Mouse (Mus musculus) CD4-positive, CD25-positive, alpha-beta regulatory T cell, adult 2 months (primary cell): ENCODE results near the gene Jph4.

Experiments used
- DNase-seq: peaks from one replicate; pipeline ENCODE4 v3.0.0-alpha.2; 2012; ENCODE audit warnings: low read depth, low spot score

Jph4 gene

DNA sequence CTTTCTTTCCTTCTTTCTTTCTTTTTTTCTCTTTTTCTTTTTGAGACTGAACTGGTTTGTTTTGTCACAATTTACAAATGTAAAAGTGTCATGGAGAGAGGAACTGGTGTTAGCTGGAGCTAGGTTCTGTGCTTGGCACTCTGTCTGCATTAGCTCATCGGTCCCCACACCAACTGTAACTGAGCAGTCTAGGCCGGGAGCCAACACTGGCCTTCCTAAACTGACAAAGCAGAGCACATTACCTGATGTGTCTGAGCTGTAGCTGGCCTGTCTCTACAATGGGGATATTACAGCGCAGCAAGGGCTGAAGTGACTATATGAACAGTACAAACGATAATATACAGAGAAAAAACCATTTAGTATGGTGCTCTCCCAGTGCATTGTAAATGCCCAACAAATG lies 2.1 kb upstream of the Jph4 start:
- DNase-seq, result no peak

- peak; percentile 5 for DNase-seq
Observed at GRCm38 (mm10) chr14:55115846-55116245, 889 bp downstream of the Jph4 start.

- peak; percentile 61 for DNase-seq
Observed at GRCm38 (mm10) chr14:55114759-55115701, 1.7 kb downstream of the Jph4 start.

DNA sequence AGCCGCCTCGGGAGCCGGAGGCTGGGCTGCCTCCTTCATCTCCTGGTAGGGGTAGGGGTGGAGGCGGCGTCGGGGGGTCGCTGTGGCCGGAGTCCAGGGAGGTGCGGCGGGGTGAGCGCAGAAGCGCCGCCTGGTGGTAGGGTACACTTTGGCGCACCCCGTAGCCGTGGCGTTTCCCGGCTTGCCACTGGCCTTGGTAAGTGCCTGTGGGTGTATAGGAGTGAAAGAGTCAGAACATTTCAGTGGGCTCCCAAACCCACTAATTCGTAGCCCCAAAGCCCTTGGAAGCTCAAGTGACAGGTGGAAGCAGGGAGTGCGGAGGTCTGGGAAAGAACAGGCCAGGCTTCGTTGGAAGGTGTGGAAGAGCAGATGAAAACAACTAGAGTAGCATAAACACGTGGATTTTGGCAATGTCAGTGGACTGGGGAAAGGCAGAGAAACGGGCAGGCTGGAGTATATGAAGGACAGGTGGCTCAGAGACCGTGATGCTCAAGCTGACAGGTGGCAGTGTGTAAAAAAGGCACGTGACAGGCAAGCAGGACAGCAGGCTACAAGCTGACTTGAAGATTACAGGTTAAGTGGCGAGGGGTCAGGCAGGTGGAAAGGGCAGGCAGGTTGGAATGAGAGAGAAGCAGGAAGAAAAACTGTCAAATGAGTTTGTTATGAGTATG lies 2.6 kb downstream of the Jph4 start:
- peak; percentile 62 for DNase-seq

DNA sequence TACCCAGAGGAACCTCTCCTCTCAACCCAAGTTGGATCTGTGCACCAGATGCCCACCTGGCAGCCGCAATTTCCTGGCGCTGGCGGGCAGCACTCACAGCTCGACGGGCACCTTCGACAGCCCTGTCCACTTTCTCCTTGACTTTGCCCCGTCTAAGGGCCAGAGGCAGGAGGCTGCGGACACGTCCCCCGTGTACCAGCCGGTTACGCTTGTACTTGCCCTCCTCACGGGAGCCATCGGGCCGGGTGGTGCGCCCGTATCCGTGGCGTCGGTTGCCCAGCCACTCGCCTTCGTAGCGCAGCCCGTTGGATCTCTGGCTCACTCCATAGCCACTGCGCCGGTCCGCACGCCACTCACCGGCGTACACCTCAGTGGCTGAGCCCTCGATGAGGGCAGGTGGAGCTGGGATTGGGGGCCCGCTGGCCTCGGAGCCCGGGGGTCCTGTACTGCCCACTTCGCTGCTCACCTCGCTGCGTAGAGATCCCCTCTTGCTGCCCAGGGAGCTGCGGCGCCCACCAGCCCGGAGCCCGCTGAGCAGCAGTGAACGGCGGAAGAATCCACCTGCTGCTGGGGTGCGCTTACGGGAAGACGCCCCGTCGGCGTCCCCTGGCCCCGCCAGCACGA lies 3.3 kb downstream of the Jph4 start:
- peak; percentile 3 for DNase-seq

DNA sequence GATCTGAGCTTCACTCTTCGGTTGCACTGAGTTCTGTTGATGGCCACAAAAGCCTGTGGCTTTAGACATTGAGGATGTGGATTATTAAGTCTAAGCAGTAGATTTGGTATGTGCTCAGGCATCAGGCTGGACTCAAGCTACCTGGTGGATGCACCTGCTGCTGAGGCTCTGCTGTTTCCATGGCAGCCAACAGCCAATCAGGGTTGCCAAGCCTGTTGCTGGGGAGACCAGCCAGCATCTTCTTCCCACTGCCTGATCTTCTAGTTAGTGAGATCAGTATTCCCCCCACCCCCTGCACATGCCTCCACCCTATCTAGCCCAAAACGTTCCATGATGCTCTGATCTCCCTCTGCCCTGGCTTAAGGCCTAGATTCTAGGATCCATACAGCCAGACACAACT lies 5.0 kb downstream of the Jph4 start:
- no peak for DNase-seq

DNA sequence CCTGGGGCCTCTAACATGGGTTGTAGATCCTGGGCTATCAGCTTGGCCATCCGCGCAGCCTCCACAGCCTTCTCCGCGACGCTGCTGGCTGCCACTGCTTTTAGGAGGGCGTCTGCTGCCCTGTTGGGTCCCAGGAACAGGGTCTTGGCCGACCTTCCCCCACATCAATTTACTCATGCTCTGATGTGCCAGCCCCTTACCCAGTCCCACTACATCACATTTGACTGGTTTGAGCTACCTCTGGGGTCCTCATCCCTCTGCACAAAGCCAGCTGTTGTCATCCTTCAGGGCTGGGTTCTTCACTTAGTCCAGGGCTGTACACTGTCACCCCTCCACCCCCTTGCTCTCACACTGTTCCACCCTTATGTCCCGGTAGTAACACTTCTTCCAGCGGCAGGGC lies 6.7 kb downstream of the Jph4 start:
- DNase-seq, result no peak

- DNase-seq, result no peak
Observed at GRCm38 (mm10) chr14:55109048-55109873, 7.5 kb downstream of the Jph4 start.

DNA sequence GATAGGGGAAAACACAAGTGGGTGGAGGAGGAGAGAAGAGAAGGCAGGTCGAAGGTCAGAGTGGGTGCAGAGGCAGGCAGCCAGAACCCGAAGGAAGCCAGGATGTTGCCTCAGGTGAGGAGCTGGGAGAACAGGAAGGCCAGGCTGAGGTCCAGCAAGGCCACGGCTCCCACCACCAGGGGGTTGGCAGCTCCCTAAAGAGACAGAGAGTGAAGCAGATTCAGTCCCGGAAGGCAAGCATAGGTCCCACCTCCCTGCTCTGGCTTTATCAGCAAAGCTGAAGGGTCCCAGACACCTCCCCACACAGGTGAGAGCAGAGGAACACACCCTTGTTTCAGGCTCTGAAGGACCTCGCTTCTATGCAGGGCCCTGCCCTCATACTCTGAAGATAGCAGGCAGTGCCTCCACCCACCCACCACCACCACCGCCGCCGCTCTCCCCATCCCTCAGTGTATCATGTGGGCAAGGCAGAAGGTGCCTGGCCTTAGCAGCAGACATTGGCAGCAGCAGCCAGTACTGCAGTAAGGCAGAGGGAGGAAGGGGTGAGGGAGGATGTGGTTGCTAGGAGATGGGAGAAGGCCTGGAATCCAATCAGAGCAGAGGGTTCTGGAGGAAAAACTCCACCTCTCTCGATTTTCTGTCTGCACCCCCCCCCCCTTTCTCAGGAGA lies 8.4 kb downstream of the Jph4 start:
- no peak for DNase-seq

DNA sequence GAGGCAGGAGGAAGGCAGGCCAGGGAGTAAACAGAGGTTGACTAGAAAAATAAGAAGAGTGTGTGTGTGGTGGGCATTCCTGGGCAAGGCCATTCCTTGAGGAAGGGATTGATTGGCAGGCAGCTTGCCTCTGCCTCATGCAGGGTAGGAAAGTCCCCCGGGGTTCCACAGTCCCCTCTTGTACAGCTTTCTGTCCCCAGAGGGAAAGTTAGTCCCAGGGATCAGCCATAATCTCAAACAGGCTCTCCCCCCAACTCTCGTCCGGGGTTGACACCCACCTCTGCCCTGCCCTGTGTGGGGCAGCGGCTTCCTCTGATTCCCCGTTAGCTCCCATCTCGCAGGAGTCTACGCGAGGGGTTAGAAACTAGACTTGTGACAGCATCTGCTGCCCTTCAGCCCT lies 9.7 kb downstream of the Jph4 start:
- DNase-seq, result peak; percentile 4

- DNase-seq, result peak; percentile 89
Observed at GRCm38 (mm10) chr14:55105836-55106809, 10.6 kb downstream of the Jph4 start, which contains the start of gene Ap1g2. Gene Ap1g2, minus strand, starts transcription at chr14:55106593.

GRCm38 (mm10) chr14:55105386-55105785 lies 11.3 kb downstream of the Jph4 start:
- DNase-seq, result peak; percentile 21

- DNase-seq, result peak; percentile 6
Observed at GRCm38 (mm10) chr14:55104365-55104764, 12.4 kb downstream of the Jph4 start.

- no peak for DNase-seq
Observed at GRCm38 (mm10) chr14:55102253-55102785, 14.4 kb downstream of the Jph4 start.

DNA sequence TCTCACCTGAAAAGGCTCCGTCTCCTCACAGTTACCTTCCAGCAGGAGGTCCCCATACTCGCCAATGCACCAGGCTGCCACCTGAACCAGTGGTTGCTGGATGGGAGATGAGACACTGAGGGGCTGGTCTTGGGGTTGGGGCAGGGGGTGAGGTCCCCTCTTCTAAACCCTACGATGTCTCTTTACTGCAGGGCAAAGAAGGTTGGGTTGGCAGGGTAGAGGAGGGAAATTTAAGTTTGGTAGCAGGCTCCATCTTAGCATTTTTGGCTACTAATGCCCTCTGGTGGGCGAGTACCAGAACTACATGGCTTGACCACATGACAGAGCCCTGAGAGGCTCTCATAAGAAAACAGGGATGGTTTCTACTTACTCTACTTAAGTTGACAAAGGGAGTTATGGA lies 15.1 kb downstream of the Jph4 start:
- DNase-seq, result peak; percentile 77

GRCm38 (mm10) chr14:55098067-55098466 lies 18.7 kb downstream of the Jph4 start:
- peak; percentile 90 for DNase-seq

GRCm38 (mm10) chr14:55097646-55098045 lies 19.1 kb downstream of the Jph4 start:
- peak; percentile 60 for DNase-seq

- DNase-seq, result no peak
Observed at GRCm38 (mm10) chr14:55096573-55097087, 20.1 kb downstream of the Jph4 start.

- no peak for DNase-seq
Observed at GRCm38 (mm10) chr14:55095671-55096070, 21.1 kb downstream of the Jph4 start.
